Comparison of ENCODE assay signal across 18 mouse cellular contexts in genomic region chr5:93234130-93234529, GRCm38 (mm10). TPM values are rescaled to one million over a fixed set of nuclear protein-coding genes. Genes with fewer than 3 reads are reported as not detected.
DNase-seq lines count a peak whose midpoint lies in the region; ATAC-seq lines count a peak whose summit lies in the region.
"Had no signal": no experiment of that assay in that cellular context is flagged by ENCODE, and none has a peak within 500 bp of the region (broad histone marks: within the 10 kb centered on the region; RNA-seq: fewer than 3 reads in every experiment).

No protein-coding gene starts in this region.

- 0 out of 2 replicates have a peak, but pooled peaks cover 4% of the 10 kb centered on the region for H3K4me1 ChIP-seq in forebrain, embryonic 13.5 days
- H3K4me1 ChIP-seq in forebrain, embryonic 16.5 days (replicated peaks; ENCODE audit: control insufficient read depth, insufficient read depth, low read length) = peaks cover 2% of the 10 kb centered on the region
- no peaks in the 10 kb centered on the region for H3K4me1 ChIP-seq in limb, embryonic 10.5 days
- H3K4me1 ChIP-seq: heart, embryonic 13.5 days; hindbrain, embryonic 15.5 days; stomach, embryonic 15.5 days had no signal

- 62% methylated on average over 4 of the region's 4 CpGs for WGBS in forebrain, embryonic 13.5 days
- WGBS in forebrain, embryonic 16.5 days = 53% methylated on average over 4 of the region's 4 CpGs
- 82% methylated on average over 4 of the region's 4 CpGs for WGBS in limb, embryonic 10.5 days

- H3K4me3 ChIP-seq in forebrain, embryonic 13.5 days = no peak overlapping the region
- H3K4me3 ChIP-seq in forebrain, embryonic 16.5 days (replicated peaks; ENCODE audit: low read length) = no peak overlapping the region
- H3K4me3 ChIP-seq in limb, embryonic 10.5 days = no peak overlapping the region
- H3K4me3 ChIP-seq: heart, embryonic 13.5 days; hindbrain, embryonic 15.5 days; stomach, embryonic 15.5 days had no signal

- no peak overlapping the region for H3K9ac ChIP-seq in forebrain, embryonic 13.5 days
- no peak overlapping the region for H3K9ac ChIP-seq in forebrain, embryonic 16.5 days (replicated peaks; ENCODE audit: low read depth, low read length)
- H3K9ac ChIP-seq: heart, embryonic 13.5 days; hindbrain, embryonic 15.5 days; stomach, embryonic 15.5 days had no signal

- no peaks in the 10 kb centered on the region for H3K9me3 ChIP-seq in forebrain, embryonic 13.5 days (replicated peaks)
- no peaks in the 10 kb centered on the region for H3K9me3 ChIP-seq in forebrain, embryonic 16.5 days (ENCODE audit: control insufficient read depth, low read length)
- H3K9me3 ChIP-seq in limb, embryonic 10.5 days (replicated peaks) = no peaks in the 10 kb centered on the region
- H3K9me3 ChIP-seq: heart, embryonic 13.5 days; hindbrain, embryonic 15.5 days; stomach, embryonic 15.5 days had no signal

- H3K27ac ChIP-seq in forebrain, embryonic 13.5 days = no peak overlapping the region
- H3K27ac ChIP-seq in forebrain, embryonic 16.5 days (ENCODE audit: low read length) = no peak overlapping the region
- no peak overlapping the region for H3K27ac ChIP-seq in limb, embryonic 10.5 days
- H3K27ac ChIP-seq: heart, embryonic 13.5 days; hindbrain, embryonic 15.5 days; stomach, embryonic 15.5 days had no signal

- ATAC-seq in forebrain, embryonic 13.5 days = peak; percentile 10; the same call in 1 of the 2 replicates
- ATAC-seq in forebrain, embryonic 16.5 days = no peak
- ATAC-seq: intestine, postnatal 0 days had no signal

- peak; percentile 27 to 34 for DNase-seq in right cerebral cortex, postnatal 10 days (ENCODE audit: low spot score in 2 of 2)
- DNase-seq in right cerebral cortex, postnatal 4 days = no peak
- DNase-seq in brain, adult 2 months (ENCODE audit: low read depth, low spot score) = peak; percentile 56
- peak; percentile 45 to 53 for DNase-seq in cerebellum, postnatal 25 days
- DNase-seq in limb, embryonic 10.5 days (ENCODE audit: low spot score) = no peak
- no peak for DNase-seq in ovary, adult 18-20 months (ENCODE audit: low spot score)
- DNase-seq: adrenal gland, postnatal 14 days; heart, adult 11 months; heart, postnatal 36 days; layer of hippocampus, postnatal 36 days; lung, adult 18-20 months had no signal

- H3K4me2 ChIP-seq in forebrain, embryonic 13.5 days = no peak overlapping the region
- no peak overlapping the region for H3K4me2 ChIP-seq in forebrain, embryonic 16.5 days (ENCODE audit: low read length)
- H3K4me2 ChIP-seq: heart, embryonic 13.5 days; hindbrain, embryonic 15.5 days; stomach, embryonic 15.5 days had no signal

- no peaks in the 10 kb centered on the region for H3K27me3 ChIP-seq in forebrain, embryonic 13.5 days
- H3K27me3 ChIP-seq in forebrain, embryonic 16.5 days (replicated peaks; ENCODE audit: control insufficient read depth, insufficient read depth, low read length) = no peaks in the 10 kb centered on the region
- H3K27me3 ChIP-seq in limb, embryonic 10.5 days (ENCODE audit: low read depth, poor library complexity, severe bottlenecking) = no peaks in the 10 kb centered on the region
- H3K27me3 ChIP-seq: hindbrain, embryonic 15.5 days; stomach, embryonic 15.5 days had no signal

- no peaks in the 10 kb centered on the region for H3K36me3 ChIP-seq in forebrain, embryonic 13.5 days (ENCODE audit: poor library complexity, severe bottlenecking)
- H3K36me3 ChIP-seq in forebrain, embryonic 16.5 days (ENCODE audit: control insufficient read depth, insufficient read depth) = no peaks in the 10 kb centered on the region
- no peaks in the 10 kb centered on the region for H3K36me3 ChIP-seq in limb, embryonic 10.5 days
- H3K36me3 ChIP-seq: heart, embryonic 13.5 days; hindbrain, embryonic 15.5 days; stomach, embryonic 15.5 days had no signal

RNA-seq across cellular contexts. Expression of gene 2010109A12Rik, which starts 27.8 kb away (rescaled TPM):
- 2.3 and 3.0 TPM in 2 replicates for polyA plus RNA-seq in forebrain, embryonic 13.5 days (2015; fragmentation: Nextera tagmentation; extraction: Ambion mirVana)
- 1.5 and 2.0 TPM in 2 replicates for polyA plus RNA-seq in forebrain, embryonic 16.5 days (2015; fragmentation: Nextera tagmentation; extraction: Ambion mirVana)
- polyA plus RNA-seq in limb, embryonic 10.5 days (2016; fragmentation: Nextera tagmentation; extraction: Ambion mirVana) = 1.8 and 2.2 TPM in 2 replicates
- polyA plus RNA-seq: liver, adult 2 months had no signal

RNA-seq across cellular contexts. Expression of gene Ccni, which starts 27.8 kb away (rescaled TPM):
- 161 and 183 TPM in 2 replicates for polyA plus RNA-seq in forebrain, embryonic 13.5 days (2015; fragmentation: Nextera tagmentation; extraction: Ambion mirVana)
- 187 and 218 TPM in 2 replicates for polyA plus RNA-seq in forebrain, embryonic 16.5 days (2015; fragmentation: Nextera tagmentation; extraction: Ambion mirVana)
- 96.3 and 121 TPM in 2 replicates for polyA plus RNA-seq in limb, embryonic 10.5 days (2016; fragmentation: Nextera tagmentation; extraction: Ambion mirVana)

RNA-seq across cellular contexts. Expression of gene Ccng2, which starts 32.9 kb away (rescaled TPM):
- polyA plus RNA-seq in forebrain, embryonic 13.5 days (2015; fragmentation: Nextera tagmentation; extraction: Ambion mirVana) = 130 and 141 TPM in 2 replicates
- polyA plus RNA-seq in forebrain, embryonic 16.5 days (2015; fragmentation: Nextera tagmentation; extraction: Ambion mirVana) = 149 and 198 TPM in 2 replicates
- polyA plus RNA-seq in limb, embryonic 10.5 days (2016; fragmentation: Nextera tagmentation; extraction: Ambion mirVana) = 38.7 and 71.3 TPM in 2 replicates

Comparison
In these comparisons a context has a peak if more than half of its experiments do, and no peak if none do; other contexts are left out.
1. DNase-seq: peak in right cerebral cortex, postnatal 10 days (2 of 2), brain, adult 2 months (single experiment) and cerebellum, postnatal 25 days (2 of 2); none in right cerebral cortex, postnatal 4 days (single experiment), limb, embryonic 10.5 days (single experiment) and ovary, adult 18-20 months (single experiment).